Mouse (Mus musculus): Measurements from ENCODE around the gene Rprd2. TPM values are rescaled to one million over a fixed set of nuclear protein-coding genes. Genes with fewer than 3 reads are reported as not detected.

Rprd2 gene
- total and polyA plus RNA-seq, 3 experiments, result 12.1 to 47.7 (median 35.5) TPM

DNA sequence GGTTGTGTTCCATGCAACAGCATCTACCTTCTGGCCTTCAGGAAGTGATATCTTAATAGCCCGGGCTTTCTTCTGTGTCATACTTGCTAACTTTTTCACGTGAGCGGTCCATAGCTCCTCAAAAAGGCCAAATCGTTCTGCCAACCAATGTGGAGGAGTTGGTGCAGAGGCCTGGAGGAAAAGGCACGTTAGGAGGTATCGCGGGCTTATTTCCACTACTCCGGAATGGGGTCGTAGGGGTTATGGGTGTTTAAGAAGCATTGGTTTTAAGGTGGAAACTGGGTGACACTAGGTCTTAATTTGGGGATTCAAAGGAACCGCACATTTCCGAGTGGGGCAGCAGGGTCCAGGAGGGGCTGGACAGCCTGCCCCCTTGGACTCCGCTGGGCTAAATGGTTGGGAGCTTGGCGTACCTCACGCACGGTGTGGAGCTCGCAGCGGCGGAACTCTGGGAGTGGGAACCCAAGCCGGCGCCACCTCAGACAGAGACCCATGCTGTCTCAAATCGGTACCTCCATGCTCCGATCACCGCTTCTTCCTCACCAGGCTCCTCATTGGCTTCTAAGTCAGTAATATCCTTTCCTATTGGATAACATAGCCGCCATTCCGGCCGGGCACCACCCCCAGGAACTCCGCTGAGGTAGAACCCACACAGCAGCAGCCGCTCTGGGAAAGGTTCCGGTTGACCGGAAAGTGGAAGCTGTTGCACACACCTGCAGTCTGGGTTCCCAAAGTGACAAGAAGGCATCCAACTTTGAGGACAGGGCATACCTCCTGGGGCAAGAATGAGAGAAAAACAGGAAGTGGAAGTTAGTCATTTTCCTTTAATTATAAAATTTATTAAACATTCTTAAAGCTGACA is 64.1 kb downstream of the Rprd2 start:
- intact Hi-C loops (cut with DNase I), result loop anchor here (5.0 kb wide), 1 partner anchor 122 kb away; no protein-coding TSS in a partner anchor
- no peaks in the 10 kb centered on the region for H3K4me1 ChIP-seq (ENCODE audit: control insufficient read depth, insufficient read depth, low read length)
- peak; percentile 92 to 94 for DNase-seq
- H3K27ac ChIP-seq, result peak overlapping the region; percentile 68
- H3K79me2 ChIP-seq (replicated peaks; ENCODE audit: control insufficient read depth, insufficient read depth, low read length), result no peaks in the 10 kb centered on the region
- peak overlapping the region; percentile 82 for H3K4me3 ChIP-seq
- peak; percentile 65 for TF ChIP-seq POLR2A (IDR thresholded peaks at IDR 0.05; ENCODE audit: insufficient read depth, low read depth, low read length)
- peak; percentile 45; the same call in 1 of the 2 replicates for TF ChIP-seq EP300 (IDR thresholded peaks at IDR 0.05; ENCODE audit: insufficient read depth, low read depth, low read length)
- TF ChIP-seq CTCF (IDR thresholded peaks at IDR 0.05), result no peak
- H3K27me3 ChIP-seq (ENCODE audit: control insufficient read depth, insufficient read depth, low read length), result no peaks in the 10 kb centered on the region
- peak overlapping the region; percentile 65 for H3K9ac ChIP-seq (ENCODE audit: low read depth, low read length)
- no peaks in the 10 kb centered on the region for H3K36me3 ChIP-seq (ENCODE audit: control insufficient read depth, insufficient read depth, low read length)
- under 1% methylated on average over 30 of the region's 30 CpGs for WGBS

DNA sequence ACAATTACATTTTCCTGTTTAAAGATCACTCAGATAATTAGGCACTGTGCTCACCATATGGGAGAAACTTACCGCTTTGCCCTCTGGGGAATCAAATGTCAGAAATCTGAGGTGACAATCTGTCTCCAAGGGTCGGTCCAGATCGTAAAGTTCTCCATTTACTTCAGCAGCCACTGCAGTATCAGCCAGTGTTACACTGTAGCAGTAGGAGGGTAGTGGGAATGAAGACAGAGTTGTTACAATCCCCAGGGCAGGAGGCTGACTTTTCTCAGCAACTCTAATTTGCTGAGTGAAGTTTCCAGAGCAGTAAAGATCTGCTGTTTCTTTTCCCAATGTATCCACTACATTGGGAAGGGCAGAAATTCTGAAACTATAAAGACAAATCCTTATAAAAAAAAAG is 65.7 kb downstream of the Rprd2 start:
- WGBS, result 84% methylated on average over 3 of the region's 3 CpGs
- DNase-seq, result no peak
- Histone ChIP-seq H3K4me1 (ENCODE audit: control insufficient read depth, insufficient read depth, low read length) (no peaks in the 10 kb centered on the region), H3K4me3 (no peak overlapping the region), H3K27ac (no peak overlapping the region), H3K27me3 (ENCODE audit: control insufficient read depth, insufficient read depth, low read length) (no peaks in the 10 kb centered on the region), H3K79me2 (replicated peaks; ENCODE audit: control insufficient read depth, insufficient read depth, low read length) (no peaks in the 10 kb centered on the region), H3K36me3 (ENCODE audit: control insufficient read depth, insufficient read depth, low read length) (no peaks in the 10 kb centered on the region), H3K9ac (ENCODE audit: low read depth, low read length) (no peak overlapping the region)
- TF ChIP-seq POLR2A (IDR thresholded peaks at IDR 0.05; ENCODE audit: insufficient read depth, low read depth, low read length), result no peak
- TF ChIP-seq EP300 (IDR thresholded peaks at IDR 0.05; ENCODE audit: insufficient read depth, low read depth, low read length), result no peak
- TF ChIP-seq CTCF (IDR thresholded peaks at IDR 0.05), result no peak
- intact Hi-C loops (cut with DNase I), result loop anchor here (5.0 kb wide), 1 partner anchor 121 kb away; no protein-coding TSS in a partner anchor

- H3K4me3 ChIP-seq, result peak overlapping the region; percentile 25; the same call in 1 of the 2 replicates
- intact Hi-C loops (cut with DNase I), result no loop called here
- WGBS, result 19% methylated on average over 8 of the region's 8 CpGs
- H3K27ac ChIP-seq, result peak overlapping the region; percentile 61
- 0 out of 2 replicates have a peak overlapping the region, but pooled peaks have one; percentile 26 for H3K9ac ChIP-seq (ENCODE audit: low read depth, low read length)
- no peaks in the 10 kb centered on the region for H3K79me2 ChIP-seq (replicated peaks; ENCODE audit: control insufficient read depth, insufficient read depth, low read length)
- H3K27me3 ChIP-seq (ENCODE audit: control insufficient read depth, insufficient read depth, low read length), result no peaks in the 10 kb centered on the region
- TF ChIP-seq EP300 (IDR thresholded peaks at IDR 0.05; ENCODE audit: insufficient read depth, low read depth, low read length), result 0 out of 2 replicates have a peak, but pooled peaks have one; percentile 17
- no peak for TF ChIP-seq CTCF (IDR thresholded peaks at IDR 0.05)
- peak; percentile 54; the same call in 1 of the 2 replicates for TF ChIP-seq POLR2A (IDR thresholded peaks at IDR 0.05; ENCODE audit: insufficient read depth, low read depth, low read length)
- H3K36me3 ChIP-seq (ENCODE audit: control insufficient read depth, insufficient read depth, low read length), result no peaks in the 10 kb centered on the region
- peaks cover 10% of the 10 kb centered on the region for H3K4me1 ChIP-seq (ENCODE audit: control insufficient read depth, insufficient read depth, low read length)
- peak; percentile 62 to 76 for DNase-seq
These were observed 78.3 kb downstream of the Rprd2 start for GRCm38 (mm10) chr3:95740406-95740805.

- Histone ChIP-seq H3K36me3 (ENCODE audit: control insufficient read depth, insufficient read depth, low read length) (no peaks in the 10 kb centered on the region), H3K27ac (peak within 1 kb of the TSS; percentile 61), H3K79me2 (replicated peaks; ENCODE audit: control insufficient read depth, insufficient read depth, low read length) (no peaks in the 10 kb centered on the region), H3K27me3 (ENCODE audit: control insufficient read depth, insufficient read depth, low read length) (no peaks in the 10 kb centered on the region), H3K9ac (ENCODE audit: low read depth, low read length) (peak within 1 kb of the TSS; percentile 26), H3K4me1 (ENCODE audit: control insufficient read depth, insufficient read depth, low read length) (peaks cover 10% of the 10 kb centered on the region), H3K4me3 (peak within 1 kb of the TSS; percentile 25)
- DNase-seq, result peak; percentile 75 to 82
- no peak; the same call in 1 of the 2 replicates for TF ChIP-seq CTCF (IDR thresholded peaks at IDR 0.05)
- 0 out of 2 replicates have a peak, but pooled peaks have one; percentile 34 for TF ChIP-seq EP300 (IDR thresholded peaks at IDR 0.05; ENCODE audit: insufficient read depth, low read depth, low read length)
- TF ChIP-seq POLR2A (IDR thresholded peaks at IDR 0.05; ENCODE audit: insufficient read depth, low read depth, low read length), result peak; percentile 91
- intact Hi-C loops (cut with DNase I), result no loop called here
- 35% methylated on average over 7 of the region's 7 CpGs for WGBS
These were observed 79.1 kb downstream of the Rprd2 start, which contains the start of gene Ecm1 for GRCm38 (mm10) chr3:95739353-95740104. Ecm1 (minus strand) TSS chr3:95739569.

- no peak overlapping the region for H3K27ac ChIP-seq
- no peak overlapping the region for H3K9ac ChIP-seq (ENCODE audit: low read depth, low read length)
- intact Hi-C loops (cut with DNase I), result no loop called here
- no peaks in the 10 kb centered on the region for H3K79me2 ChIP-seq (replicated peaks; ENCODE audit: control insufficient read depth, insufficient read depth, low read length)
- no peaks in the 10 kb centered on the region for H3K36me3 ChIP-seq (ENCODE audit: control insufficient read depth, insufficient read depth, low read length)
- no peak for DNase-seq
- H3K4me1 ChIP-seq (ENCODE audit: control insufficient read depth, insufficient read depth, low read length), result peaks cover 14% of the 10 kb centered on the region
- TF ChIP-seq CTCF (IDR thresholded peaks at IDR 0.05), result no peak
- TF ChIP-seq POLR2A (IDR thresholded peaks at IDR 0.05; ENCODE audit: insufficient read depth, low read depth, low read length), result no peak
- TF ChIP-seq EP300 (IDR thresholded peaks at IDR 0.05; ENCODE audit: insufficient read depth, low read depth, low read length), result no peak
- 91% methylated on average over 12 of the region's 12 CpGs for WGBS
- H3K4me3 ChIP-seq, result no peak overlapping the region
- no peaks in the 10 kb centered on the region for H3K27me3 ChIP-seq (ENCODE audit: control insufficient read depth, insufficient read depth, low read length)
These were observed 83.5 kb downstream of the Rprd2 start for GRCm38 (mm10) chr3:95735071-95735670.

Data from heart, adult 2 months (tissue).